Mouse (Mus musculus) bone marrow macrophage, adult 2 months (primary cell): ENCODE results near the gene Syne3.

Source experiments
- CTCF ChIP-seq: IDR thresholded peaks from 2 replicates; pipeline ENCODE4 v1.5.1; 2012; ENCODE audit warnings: low read depth, mild to moderate bottlenecking, low read length, moderate library complexity
- POLR2A ChIP-seq: IDR thresholded peaks from 2 replicates; pipeline ENCODE4 v1.6.1; 2012; ENCODE audit warnings: mild to moderate bottlenecking, low read depth, low read length, borderline replicate concordance

GRCm38 (mm10) chr12:105021441-105022069 is 11.9 kb upstream of the Syne3 start:
- TF ChIP-seq CTCF (no peak), POLR2A (no peak)
